Mouse (Mus musculus) forebrain, postnatal 0 days (tissue): ENCODE data around the gene Cep57. TPM values are rescaled to one million over a fixed set of nuclear protein-coding genes. Genes with fewer than 3 reads are reported as not detected.

Experiments
- ATAC-seq: fragments of 200-750 bp; cut with Nextera tagmentation; 2 replicates; pipeline ENCODE4 v1.8.0; 2017; ENCODE audit warnings: mild to moderate bottlenecking, moderate library complexity
- DNase-seq: peaks from one replicate; pipeline ENCODE4 v3.0.0-alpha.2; 2015
- H3K27ac ChIP-seq: fragments of 300-500 bp; sonication (generic); 2 replicates; pipeline ENCODE4 v1.5.1; 2014; ENCODE audit warnings: low read depth, mild to moderate bottlenecking, antibody characterized with exemption, low read length, moderate library complexity, mixed read lengths
- H3K27me3 ChIP-seq: fragments of 300-500 bp; sonication (generic); 2 replicates; pipeline ENCODE4 v1.6.1; 2014; ENCODE audit warnings: mild to moderate bottlenecking, low read length, mixed read lengths; ENCODE audit not compliant: insufficient read depth
- H3K36me3 ChIP-seq: fragments of 300-500 bp; sonication (generic); 2 replicates; pipeline ENCODE4 v1.6.1; 2014; ENCODE audit warnings: mild to moderate bottlenecking, moderate library complexity; ENCODE audit not compliant: insufficient read depth
- H3K4me1 ChIP-seq: fragments of 300-500 bp; sonication (generic); 2 replicates; pipeline ENCODE4 v1.6.1; 2014; ENCODE audit warnings: antibody characterized with exemption; ENCODE audit not compliant: insufficient read depth
- H3K4me2 ChIP-seq: fragments of 300-500 bp; sonication (generic); 2 replicates; pipeline ENCODE4 v1.6.1; 2014; ENCODE audit warnings: low read depth, mild to moderate bottlenecking, moderate library complexity
- H3K4me3 ChIP-seq: fragments of 300-500 bp; sonication (generic); 2 replicates; pipeline ENCODE4 v1.5.1; 2014; ENCODE audit warnings: low read depth, low read length, mixed read lengths
- H3K9ac ChIP-seq: fragments of 300-500 bp; sonication (generic); 2 replicates; pipeline ENCODE4 v1.6.1; 2014; ENCODE audit warnings: mild to moderate bottlenecking
- H3K9me3 ChIP-seq: fragments of 300-500 bp; sonication (generic); 2 replicates; pipeline ENCODE4 v1.6.1; 2016; ENCODE audit warnings: low read length
- CTCF ChIP-seq: sonication (generic); IDR thresholded peaks from 2 replicates; pipeline ENCODE4 v1.5.1; 2016; ENCODE audit warnings: antibody characterized with exemption, control low read depth, low read depth
- WGBS: fragments of 180-500 bp; shearing (Covaris S2); extraction: QIAGEN DNeasy Blood & Tissue Kit; methylation state at CpG from one replicate; pipeline ENCODE4 v1.1.7; 2014; 5-methylcytosine and 5-hydroxymethylcytosine counted together
- polyA plus RNA-seq: library from polyadenylated mRNA; unstranded; fragments of >200 nt; fragmentation: Nextera tagmentation; extraction: Ambion mirVana; gene quantifications from 2 replicates; pipeline ENCODE4 v1.2.1, GENCODE M21; 2015
- total RNA-seq: library from RNA; depleted of rRNA; stranded (reverse); fragments of >200 nt; gene quantifications from 2 replicates; pipeline ENCODE4 v1.2.3, GENCODE M21; 2014

The Cep57 gene
- total and polyA plus RNA-seq, 2 experiments from 2014 or later = 33.2 to 40.8 TPM

DNA sequence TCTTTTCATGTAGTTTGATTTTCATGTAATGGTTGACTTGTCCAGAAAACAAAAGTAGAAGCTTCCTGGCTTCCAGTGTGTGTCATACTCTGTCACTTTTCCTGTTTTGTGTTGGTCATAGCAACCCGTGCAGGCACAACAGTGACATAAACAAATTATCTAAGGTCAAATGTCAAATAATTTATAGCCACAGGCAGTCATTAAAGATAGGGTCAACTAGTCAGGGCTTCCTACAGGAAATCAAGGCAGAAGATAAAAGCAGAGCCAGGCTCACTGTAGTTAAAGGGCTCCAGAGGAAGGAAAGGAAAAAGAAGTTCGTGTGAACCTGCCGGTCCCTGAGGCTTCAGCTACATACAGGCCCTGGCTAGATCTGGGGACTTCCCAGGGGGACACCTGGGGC is 27.0 kb upstream of the Cep57 start:
- WGBS = 84% methylated on average over 3 of the region's 3 CpGs
- no peaks in the 10 kb centered on the region for H3K9me3 ChIP-seq
- ATAC-seq = no peak
- no peak for DNase-seq
- no peaks in the 10 kb centered on the region for H3K36me3 ChIP-seq
- H3K9ac ChIP-seq = no peak overlapping the region
- no peak overlapping the region for H3K27ac ChIP-seq
- no peak overlapping the region for H3K4me3 ChIP-seq
- H3K4me2 ChIP-seq = no peak overlapping the region
- no peaks in the 10 kb centered on the region for H3K4me1 ChIP-seq
- no peak for TF ChIP-seq CTCF
- no peaks in the 10 kb centered on the region for H3K27me3 ChIP-seq

DNA sequence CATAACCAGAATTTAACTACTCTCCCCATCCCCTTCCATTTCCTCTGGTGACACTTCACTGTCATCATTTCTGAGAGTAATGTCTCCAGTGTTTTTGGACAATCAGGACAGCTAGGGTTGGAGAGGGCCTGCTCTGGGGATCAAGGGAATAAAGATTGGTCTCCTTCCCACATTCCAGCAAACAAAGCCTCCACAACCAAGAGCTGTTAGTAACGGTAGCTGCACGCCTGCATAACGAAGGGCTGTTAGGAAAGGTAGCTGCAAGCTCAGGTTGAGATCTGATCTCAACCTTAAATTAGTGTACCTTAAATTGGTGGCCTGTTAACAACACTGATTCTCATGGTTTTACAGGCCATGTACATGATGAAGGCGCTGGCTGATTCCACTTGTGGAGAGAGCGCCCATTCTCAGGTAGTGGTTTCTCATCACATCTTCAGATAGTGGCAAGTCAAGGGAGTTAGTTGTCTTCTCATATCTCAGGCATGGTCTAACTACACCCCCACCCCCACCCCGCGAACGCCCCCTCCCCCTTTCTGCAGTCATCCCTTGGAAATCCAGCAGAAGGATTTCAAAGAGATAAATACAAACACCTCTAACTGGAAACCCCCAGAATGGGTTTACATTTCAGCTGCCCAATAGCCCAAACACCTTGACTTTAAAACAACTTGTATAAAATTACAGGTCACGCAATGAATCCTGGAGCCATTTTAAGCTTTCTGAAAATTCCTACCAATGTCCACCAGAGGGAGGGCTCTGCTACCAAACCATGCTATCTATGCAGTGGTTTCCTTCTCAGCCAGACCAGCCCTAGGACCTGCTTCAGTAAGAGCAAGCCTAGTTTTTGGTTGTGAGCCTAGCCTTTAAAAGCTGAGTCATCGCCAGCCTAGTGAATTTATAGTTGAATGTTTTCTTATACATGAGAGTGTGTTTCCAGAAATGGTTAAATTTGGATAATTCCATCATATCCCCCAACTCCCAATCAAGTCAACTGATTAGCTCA is 21.9 kb upstream of the Cep57 start:
- DNase-seq (peak; percentile 77), ATAC-seq (peak; percentile 91)
- Histone ChIP-seq H3K27me3 (no peaks in the 10 kb centered on the region), H3K9me3 (no peaks in the 10 kb centered on the region), H3K27ac (no peak overlapping the region), H3K36me3 (peaks cover 12% of the 10 kb centered on the region), H3K4me3 (no peak overlapping the region), H3K4me2 (no peak overlapping the region), H3K9ac (no peak overlapping the region), H3K4me1 (no peaks in the 10 kb centered on the region)
- TF ChIP-seq CTCF = peak; percentile 83
- 75% methylated on average over 10 of the region's 10 CpGs for WGBS

DNA sequence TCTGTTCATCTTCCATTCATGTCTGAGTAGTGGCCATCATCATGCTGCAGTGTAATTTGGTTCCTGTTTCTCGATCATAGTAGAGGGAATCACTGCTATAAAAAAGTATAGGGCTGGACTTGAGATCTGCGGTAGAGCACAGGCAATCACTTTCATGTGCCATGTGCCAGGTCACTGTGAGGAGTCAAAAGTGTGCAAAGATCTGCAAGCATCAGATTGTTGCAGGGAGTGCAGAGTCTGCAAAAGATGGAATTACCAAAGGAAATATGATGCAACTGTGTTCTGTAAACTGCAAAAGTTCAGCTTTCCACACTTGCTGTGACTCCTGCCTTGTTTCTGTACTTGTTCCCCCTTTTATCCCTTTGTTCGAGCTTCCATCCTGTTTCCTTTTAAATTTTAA is 20.7 kb upstream of the Cep57 start:
- H3K27ac ChIP-seq = no peak overlapping the region
- WGBS = 84% methylated on average over 3 of the region's 3 CpGs
- no peaks in the 10 kb centered on the region for H3K9me3 ChIP-seq
- DNase-seq (no peak), ATAC-seq (no peak)
- no peak overlapping the region for H3K4me2 ChIP-seq
- H3K27me3 ChIP-seq = no peaks in the 10 kb centered on the region
- H3K36me3 ChIP-seq = peaks cover 20% of the 10 kb centered on the region
- TF ChIP-seq CTCF = no peak
- no peaks in the 10 kb centered on the region for H3K4me1 ChIP-seq
- no peak overlapping the region for H3K4me3 ChIP-seq
- H3K9ac ChIP-seq = no peak overlapping the region

DNA sequence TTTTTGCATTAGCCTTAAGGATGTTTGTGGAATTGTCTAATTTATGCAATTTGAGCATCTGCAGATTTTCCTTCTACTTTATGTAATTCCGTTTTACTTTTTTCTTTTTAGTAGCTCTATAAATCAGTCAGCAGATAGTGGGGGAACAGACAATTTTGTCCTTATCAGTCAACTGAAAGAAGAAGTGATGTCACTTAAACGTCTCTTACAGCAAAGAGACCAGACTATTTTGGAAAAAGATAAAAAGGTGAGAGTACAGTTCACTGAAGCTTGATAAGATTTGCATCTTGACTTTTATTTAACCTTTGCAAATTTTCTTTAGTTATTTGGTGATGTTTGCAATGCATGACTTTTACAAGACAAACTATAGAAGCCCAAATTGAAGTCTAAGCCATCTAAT is 9.8 kb upstream of the Cep57 start:
- no peak for TF ChIP-seq CTCF
- H3K4me3 ChIP-seq = no peak overlapping the region
- H3K4me2 ChIP-seq = no peak overlapping the region
- peaks cover 63% of the 10 kb centered on the region for H3K36me3 ChIP-seq
- no peaks in the 10 kb centered on the region for H3K27me3 ChIP-seq
- H3K9ac ChIP-seq = no peak overlapping the region
- no peaks in the 10 kb centered on the region for H3K4me1 ChIP-seq
- no peak overlapping the region for H3K27ac ChIP-seq
- 91% methylated on average over 2 of the region's 2 CpGs for WGBS
- ATAC-seq = no peak
- no peak for DNase-seq
- H3K9me3 ChIP-seq = no peaks in the 10 kb centered on the region

DNA sequence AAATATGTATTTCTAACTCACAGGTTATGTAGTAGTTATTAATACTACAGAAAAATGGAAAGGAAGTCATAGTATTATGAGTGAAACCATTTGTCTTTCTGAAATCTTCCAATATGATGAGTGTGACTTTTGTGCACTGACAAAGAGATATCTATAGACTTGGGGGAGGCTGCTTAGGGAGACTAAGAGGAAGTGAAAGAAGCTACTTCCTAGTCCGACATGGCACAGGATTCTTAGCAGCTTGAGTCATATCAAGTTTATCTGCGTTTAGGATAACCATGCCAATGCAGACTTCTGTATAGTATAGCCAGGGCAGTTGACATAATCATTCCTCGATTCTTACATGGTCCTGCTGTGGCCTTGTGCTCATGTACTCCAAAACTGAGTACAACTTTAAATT is 8.3 kb upstream of the Cep57 start:
- DNase-seq = no peak
- Histone ChIP-seq H3K4me1 (no peaks in the 10 kb centered on the region), H3K4me3 (no peak overlapping the region), H3K9me3 (no peaks in the 10 kb centered on the region), H3K36me3 (peaks cover 58% of the 10 kb centered on the region), H3K27me3 (no peaks in the 10 kb centered on the region), H3K27ac (no peak overlapping the region), H3K9ac (no peak overlapping the region), H3K4me2 (no peak overlapping the region)
- no peak for ATAC-seq
- no peak for TF ChIP-seq CTCF
- WGBS = 91% methylated on average over 3 of the region's 3 CpGs

DNA sequence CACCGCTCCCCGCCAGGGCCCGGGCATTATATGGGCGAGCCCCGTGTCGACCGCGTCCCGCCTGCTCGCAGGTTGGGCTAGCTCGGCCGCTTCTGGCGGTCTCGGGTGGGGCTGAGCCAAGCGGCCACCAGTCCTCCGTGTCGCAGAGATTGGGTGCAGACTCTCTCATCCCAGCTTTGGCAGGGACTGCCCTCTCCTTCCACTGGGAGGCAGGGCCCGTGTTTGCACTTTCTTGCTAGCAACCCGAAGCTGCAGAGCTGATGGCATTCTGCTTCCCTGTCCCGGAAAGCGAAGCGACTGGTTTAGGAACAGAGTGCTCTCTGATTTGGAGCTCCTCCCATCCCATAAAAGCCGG is 1.2 kb upstream of the Cep57 start:
- DNase-seq (peak; percentile 80), ATAC-seq (peak; percentile 18)
- TF ChIP-seq CTCF = peak; percentile 45
- H3K9ac ChIP-seq = peak overlapping the region; percentile 87
- peak overlapping the region; percentile 99 for H3K27ac ChIP-seq
- H3K4me3 ChIP-seq = peak overlapping the region; percentile 67
- no peaks in the 10 kb centered on the region for H3K27me3 ChIP-seq
- no peaks in the 10 kb centered on the region for H3K9me3 ChIP-seq
- peaks cover 12% of the 10 kb centered on the region for H3K4me1 ChIP-seq
- peaks cover 21% of the 10 kb centered on the region for H3K36me3 ChIP-seq
- WGBS = 1% methylated on average over 23 of the region's 23 CpGs
- H3K4me2 ChIP-seq = peak overlapping the region; percentile 73

DNA sequence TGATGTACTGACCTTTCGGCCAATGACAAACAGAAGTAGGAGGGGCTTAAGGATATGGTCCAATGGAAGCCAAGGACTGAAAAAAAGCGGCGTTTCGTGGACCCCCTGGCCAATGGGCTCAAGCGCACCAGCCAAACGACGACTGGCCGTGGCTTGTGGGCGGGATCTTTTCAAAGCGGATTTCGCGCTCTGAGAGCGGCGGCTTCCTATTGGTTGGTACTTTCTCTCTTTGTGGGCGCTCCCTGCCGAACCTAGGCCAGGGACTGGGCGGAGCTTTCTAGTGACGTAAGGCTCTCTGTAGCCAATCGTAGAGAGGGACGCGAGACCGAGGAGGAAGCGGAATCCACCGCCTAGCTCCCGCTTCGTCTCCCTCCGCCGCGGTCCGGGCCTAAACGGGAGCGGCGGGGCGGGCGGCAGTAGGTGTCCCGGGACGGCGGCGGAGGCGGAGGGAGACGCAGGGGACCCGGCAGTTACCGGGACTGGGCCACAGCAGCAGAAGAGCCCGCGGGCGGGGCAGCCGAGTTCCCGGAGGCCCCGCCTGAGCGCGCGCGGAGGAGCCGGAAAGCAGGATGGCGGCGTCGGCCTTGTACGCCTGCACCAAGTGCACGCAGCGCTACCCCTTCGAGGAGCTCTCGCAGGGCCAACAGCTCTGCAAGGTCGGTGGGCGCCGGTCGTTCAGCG is 639 bp upstream of the Cep57 start, which contains the start of gene Fam76b:
Gene Fam76b (plus strand): TSS at position 311 of the 681 bp plus-strand sequence.
- Histone ChIP-seq H3K9me3 (no peaks in the 10 kb centered on the region), H3K9ac (peak within 1 kb of the TSS; percentile 87), H3K4me2 (peak within 1 kb of the TSS; percentile 73), H3K4me1 (peaks cover 12% of the 10 kb centered on the region), H3K27me3 (no peaks in the 10 kb centered on the region), H3K36me3 (peaks cover 16% of the 10 kb centered on the region), H3K4me3 (peak within 1 kb of the TSS; percentile 67), H3K27ac (peak within 1 kb of the TSS; percentile 99)
- no peak for TF ChIP-seq CTCF
- 0% methylated on average over 66 of the region's 67 CpGs for WGBS
- peak; percentile 94 for ATAC-seq
- peak; percentile 100 for DNase-seq
